Mouse (Mus musculus) hindbrain, embryonic 14.5 days (tissue): ENCODE results near the gene Tmem106c. TPM values are rescaled to one million over a fixed set of nuclear protein-coding genes. Genes with fewer than 3 reads are reported as not detected.

Experiments
- polyA plus RNA-seq: library from polyadenylated mRNA; unstranded; fragments of >200 nt; fragmentation: Nextera tagmentation; extraction: Ambion mirVana; gene quantifications from 2 replicates; pipeline ENCODE4 v1.2.1, GENCODE M21; 2014

Gene Tmem106c
- polyA plus RNA-seq, 1 experiment from 2014 or later, result 58.0 TPM

Other genes with a start within 250 kb of the Tmem106c start
- 0.20 and 0.31 TPM in 2 replicates for gene Endou, start 232.9 kb upstream of the Tmem106c start, polyA plus RNA-seq
- 7.3 and 9.6 TPM in 2 replicates for gene Rapgef3, start 196.2 kb upstream of the Tmem106c start, polyA plus RNA-seq
- 92.6 and 101 TPM in 2 replicates for gene Slc48a1, start 185.7 kb upstream of the Tmem106c start, polyA plus RNA-seq
- gene Hdac7, start 119.7 kb upstream of the Tmem106c start, polyA plus RNA-seq, result 23.7 and 28.0 TPM in 2 replicates
- 0.08 and 0.27 TPM in 2 replicates for gene Vdr, start 53.6 kb upstream of the Tmem106c start, polyA plus RNA-seq
- 24.0 and 30.8 TPM in 2 replicates for gene Col2a1, start 40.5 kb downstream of the Tmem106c start, polyA plus RNA-seq
- 77.6 and 83.0 TPM in 2 replicates for gene Pfkm, start 128.4 kb downstream of the Tmem106c start, polyA plus RNA-seq
- gene Senp1, start 129.5 kb downstream of the Tmem106c start, polyA plus RNA-seq, result 22.9 and 23.6 TPM in 2 replicates
- gene Asb8, start 201.4 kb downstream of the Tmem106c start, polyA plus RNA-seq, result 66.2 and 66.8 TPM in 2 replicates
- 98.1 and 125 TPM in 2 replicates for gene Ccdc184, start 203.0 kb downstream of the Tmem106c start, polyA plus RNA-seq
- gene Olfr288, start 231.3 kb downstream of the Tmem106c start, polyA plus RNA-seq, result not detected in 2 replicates